Mouse (Mus musculus): Measurements from ENCODE around the gene Sdf2. TPM values are rescaled to one million over a fixed set of nuclear protein-coding genes. Genes with fewer than 3 reads are reported as not detected.
A peak's percentile ranks its signal among the peaks of the same experiment; 100 is the strongest.
"Not testable (repeated sequence)": the region's sequence is repeated elsewhere in the genome, so short reads cannot be mapped to it uniquely, and the experiment has no call there.

The Sdf2 gene
- total RNA-seq, 4 experiments from 2014 or later, result 118 to 156 (median 125) TPM

DNA sequence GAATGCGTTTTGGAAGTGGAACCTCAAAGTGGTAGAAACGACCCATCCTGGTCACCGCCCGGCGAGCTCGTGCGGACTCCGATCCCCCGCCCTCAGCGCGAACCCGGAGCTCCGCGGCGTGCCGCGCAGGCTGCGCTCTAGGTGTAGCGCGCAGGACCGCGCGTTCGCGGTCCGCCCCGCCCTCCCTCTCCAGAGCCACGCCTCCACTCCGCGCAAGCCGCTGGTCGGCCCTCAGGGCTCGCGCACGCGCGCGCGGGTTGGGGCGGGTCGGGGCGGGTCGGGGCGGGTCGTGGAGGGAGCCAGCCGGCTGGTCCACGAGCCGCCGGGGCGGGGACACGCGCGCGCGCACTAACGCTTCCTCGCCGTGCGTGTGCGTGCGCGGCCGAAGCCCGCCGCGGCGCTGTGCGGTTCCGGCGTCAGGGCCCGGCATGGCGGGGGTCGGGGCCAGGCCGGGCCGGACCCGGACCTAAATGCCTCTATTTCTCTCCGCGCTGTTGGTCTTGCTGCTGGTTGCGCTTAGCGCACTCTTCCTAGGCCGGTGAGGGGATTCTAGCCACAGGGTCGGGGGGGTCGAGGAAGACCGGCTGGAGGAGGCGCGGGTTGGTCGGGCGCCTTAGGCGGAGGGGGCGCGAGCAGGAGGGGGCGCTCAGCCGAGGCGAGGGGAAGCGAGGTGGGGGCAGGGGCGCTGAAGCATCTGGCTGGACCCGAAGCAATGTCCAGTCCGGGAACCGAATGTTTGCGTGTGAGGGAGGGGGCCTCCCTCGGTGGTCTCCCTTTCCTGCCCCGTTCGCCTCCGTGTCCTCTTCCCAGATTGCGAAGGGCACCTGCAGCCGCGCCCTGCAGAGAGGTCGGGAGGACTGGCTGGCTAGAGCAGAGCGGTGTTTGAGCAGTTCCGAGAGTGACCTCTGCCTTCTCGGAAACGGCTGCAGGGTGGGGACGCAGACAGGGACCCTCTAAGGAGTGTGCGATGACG lies 16.1 kb downstream of the Sdf2 start, which contains the start of gene 2610507B11Rik:
2610507B11Rik (plus strand) TSS at position 373 of the 973 bp plus-strand sequence.
- DNase-seq, result peak; percentile 90

DNA sequence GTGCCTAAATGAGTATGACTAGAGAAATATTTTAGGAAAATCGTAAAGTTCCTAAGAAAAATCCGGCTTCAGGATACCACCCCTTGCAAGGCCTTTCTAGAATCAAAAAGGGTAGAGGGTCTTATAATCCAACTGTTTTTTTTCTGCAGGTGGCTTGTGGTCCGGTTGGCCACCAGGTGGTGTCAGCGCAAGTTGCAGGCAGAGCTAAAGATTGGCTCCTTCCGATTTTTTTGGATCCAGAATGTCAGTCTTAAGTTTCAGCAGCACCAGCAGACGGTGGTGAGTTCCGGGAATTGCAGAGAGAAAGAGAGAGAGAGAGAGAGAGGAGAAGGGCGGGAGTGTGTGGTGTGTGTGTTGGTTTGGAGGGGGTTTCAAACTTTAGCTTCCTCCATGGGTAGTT lies 17.0 kb downstream of the Sdf2 start:
- DNase-seq, result peak; percentile 29

DNA sequence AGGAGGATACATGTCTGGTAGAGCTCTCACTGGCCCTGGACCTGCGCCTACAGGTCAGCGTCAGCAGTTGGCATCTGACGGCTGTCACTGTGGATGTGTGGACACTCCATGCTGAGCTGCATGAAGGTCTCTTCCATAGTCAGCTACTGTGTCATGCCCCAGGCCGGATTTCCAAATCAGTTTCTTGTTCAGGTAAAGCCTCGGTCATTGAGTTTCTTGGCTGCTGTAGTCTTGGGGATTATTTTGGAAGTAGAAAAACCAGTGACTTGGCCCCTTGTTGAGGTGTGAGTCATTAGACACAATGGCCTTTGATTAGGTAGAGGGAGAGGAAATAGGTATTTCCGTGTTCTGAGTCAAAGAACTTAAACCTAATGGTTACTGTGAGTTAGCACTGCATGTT lies 20.0 kb downstream of the Sdf2 start:
- DNase-seq, result no peak

DNA sequence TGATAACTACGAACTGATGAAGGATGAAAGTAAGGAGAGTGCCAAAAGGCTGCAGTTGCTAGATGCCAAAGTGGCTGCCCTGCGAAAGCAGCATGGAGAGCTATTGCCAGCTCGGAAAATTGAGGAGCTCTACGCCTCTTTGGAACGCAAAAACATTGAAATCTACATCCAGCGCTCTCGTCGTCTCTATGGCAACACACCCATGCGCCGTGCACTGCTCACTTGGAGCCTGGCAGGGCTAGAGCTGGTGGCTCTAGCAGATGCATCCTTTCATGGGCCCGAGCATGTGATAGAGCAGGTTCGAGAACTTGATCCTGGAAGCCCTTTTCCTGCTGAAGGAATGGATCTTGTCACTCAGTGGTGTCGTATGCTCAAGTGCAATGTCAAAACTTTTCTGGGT lies 26.4 kb downstream of the Sdf2 start:
- DNase-seq, result no peak

DNA sequence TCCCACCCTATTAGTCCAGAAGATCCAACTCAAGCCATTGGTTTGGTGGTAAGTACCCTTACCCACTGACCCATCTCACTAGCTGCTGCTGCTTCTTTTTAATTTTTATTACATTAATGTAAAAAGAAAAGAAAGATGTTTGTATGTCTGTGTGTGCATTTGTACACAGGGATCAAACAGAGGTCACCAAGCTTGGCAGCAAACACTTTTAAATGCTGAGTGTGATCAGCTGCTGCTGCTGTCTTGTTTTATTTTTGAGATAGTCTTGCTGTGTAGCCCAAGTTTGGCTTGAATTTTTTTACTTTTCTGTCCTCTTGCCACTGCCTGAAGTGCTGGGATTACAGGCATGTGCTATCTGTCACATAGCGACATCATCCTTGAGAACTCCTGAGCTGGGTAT lies 30.1 kb downstream of the Sdf2 start:
- no peak for DNase-seq

DNA sequence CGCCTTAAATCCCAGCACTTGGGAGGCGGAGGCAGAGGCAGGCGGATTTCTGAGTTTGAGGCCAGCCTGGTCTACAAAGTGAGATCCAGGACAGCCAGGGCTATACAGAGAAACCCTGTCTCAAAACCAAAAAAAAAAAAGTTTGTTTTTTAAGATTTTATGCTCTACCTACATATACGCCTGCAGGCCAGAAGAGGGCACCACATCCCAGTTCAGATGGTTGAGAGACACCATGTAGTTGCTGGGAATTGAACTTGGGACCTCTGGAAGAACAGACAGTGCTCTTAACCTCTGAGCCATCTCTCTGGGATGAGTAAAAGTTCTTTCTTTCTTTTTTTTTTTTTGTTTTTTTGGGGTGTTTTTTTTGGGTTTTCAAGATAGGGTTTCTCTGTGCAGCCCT lies 30.6 kb downstream of the Sdf2 start:
- not testable (repeated sequence) for DNase-seq

DNA sequence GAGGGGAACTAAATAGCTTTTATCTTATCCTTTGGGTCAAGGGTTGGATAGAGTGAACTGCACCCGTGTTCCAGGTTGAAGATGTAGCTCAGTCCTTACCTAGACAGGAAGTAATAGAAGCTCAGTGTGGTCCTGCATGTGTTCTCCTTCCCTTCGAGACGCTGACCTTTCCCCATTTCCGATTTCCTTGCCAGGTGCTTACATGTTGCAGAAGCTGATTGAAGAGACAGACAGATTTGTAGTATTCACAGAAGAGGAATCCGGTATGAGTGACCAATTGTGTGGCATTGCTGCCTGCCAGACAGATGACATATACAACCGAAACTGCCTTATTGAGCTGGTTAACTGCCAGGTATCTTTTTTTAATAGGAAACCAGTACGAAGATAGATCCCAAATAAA lies 33.3 kb downstream of the Sdf2 start:
- no peak for DNase-seq

DNA sequence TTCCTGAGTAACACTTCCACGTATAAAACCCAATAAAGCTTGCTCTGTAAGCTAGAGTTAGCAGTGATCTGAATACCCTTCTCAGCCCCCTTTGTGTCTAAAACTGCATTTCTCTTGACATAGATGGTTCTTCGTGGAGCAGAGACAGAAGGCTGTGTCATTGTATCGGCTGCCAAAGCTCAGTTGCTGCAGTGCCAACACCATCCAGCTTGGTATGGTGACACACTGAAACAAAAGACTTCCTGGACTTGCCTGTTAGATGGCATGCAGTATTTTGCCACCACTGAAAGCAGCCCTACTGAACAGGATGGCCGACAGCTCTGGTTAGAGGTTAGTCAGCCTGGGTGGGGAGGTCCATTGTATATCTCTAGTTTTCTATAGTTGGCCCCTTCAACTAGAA lies 34.0 kb downstream of the Sdf2 start:
- DNase-seq, result no peak

DNA sequence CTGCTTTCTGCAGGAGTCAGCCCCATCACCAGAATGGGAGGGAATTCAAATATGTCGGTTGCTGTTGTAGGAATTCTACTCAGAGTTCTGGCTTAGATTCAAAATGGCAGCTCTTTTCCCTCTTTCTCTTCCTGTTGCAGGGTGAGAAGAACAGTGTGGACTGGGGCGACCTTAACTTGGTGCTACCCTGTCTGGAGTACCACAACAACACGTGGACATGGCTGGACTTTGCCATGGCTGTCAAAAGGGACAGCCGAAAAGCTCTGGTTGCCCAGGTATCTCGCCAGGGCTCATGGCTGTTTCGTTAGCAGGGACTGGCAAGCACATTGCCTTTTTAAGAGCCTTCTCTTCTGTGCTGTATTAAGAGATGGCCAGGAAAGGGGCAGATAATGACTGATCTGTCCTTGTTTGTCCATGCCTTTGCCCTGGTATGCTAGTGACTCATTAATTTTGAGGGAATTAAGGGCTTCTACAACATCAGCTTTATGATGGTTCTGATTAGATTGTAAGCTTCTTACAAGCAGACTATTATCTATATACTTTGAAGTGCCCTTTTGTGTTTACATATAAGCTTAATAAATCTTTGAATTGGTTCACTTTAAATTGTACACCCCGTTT lies 43.7 kb downstream of the Sdf2 start:
- DNase-seq, result no peak

DNA sequence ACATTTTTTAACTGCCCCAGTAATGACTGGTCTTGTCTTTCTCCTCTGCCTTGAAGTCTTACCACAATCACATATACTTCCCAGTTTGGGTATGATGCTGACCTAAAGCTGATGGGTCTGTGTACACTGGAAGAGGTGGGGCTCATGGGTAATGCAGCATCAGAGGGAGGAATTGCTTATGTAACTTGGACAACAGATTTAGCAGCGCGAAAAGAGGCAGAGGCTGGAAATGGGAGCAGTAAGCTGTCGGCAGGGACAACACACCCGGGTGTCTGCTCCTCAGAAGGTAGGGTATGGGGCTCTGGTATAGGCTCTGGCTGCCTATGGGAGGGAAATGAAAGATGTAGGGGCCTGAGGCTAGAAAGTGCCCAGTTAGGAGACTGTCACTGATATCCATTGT lies 45.1 kb downstream of the Sdf2 start, which contains the start of gene BC030499:
BC030499 (plus strand) TSS at position 188 of the 400 bp plus-strand sequence.
- no peak for DNase-seq

DNA sequence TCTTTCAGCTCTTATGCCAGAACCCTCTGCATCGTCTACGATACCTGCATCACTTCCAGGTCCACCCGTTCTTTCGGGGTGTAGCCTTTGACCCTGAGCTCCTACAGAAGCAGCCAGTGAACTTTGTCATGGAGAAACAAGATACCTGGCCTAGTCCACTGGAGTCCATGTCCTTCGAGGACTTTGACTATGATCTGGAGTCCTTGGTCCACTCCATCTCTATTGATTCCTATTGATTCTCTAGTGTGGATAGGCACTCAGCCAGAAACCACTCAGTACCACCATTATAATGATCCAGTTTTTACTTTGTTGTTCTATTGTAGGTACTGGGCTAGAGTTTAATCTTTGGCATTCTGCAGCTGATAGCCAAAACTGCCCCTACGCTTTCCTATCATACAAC lies 49.0 kb downstream of the Sdf2 start:
- DNase-seq, result no peak

DNA sequence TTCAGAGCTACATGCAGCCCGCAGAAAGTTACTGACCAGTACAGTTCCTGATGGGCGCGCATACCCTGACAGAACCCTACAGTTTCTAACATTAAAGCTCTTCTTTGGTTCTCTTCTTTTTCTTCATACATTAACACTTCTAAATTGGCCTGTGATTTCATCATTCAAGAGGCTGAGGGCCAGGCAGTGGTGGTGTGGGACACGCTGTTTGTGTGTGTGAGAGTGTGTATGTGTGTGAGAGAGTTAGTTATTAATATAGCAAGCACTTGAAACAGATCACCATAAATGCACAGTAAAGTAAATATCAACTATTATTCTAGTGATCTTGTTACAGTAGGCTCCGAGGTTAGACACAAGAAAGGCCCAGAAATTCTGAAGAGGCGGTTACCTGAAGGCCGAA lies 55.4 kb downstream of the Sdf2 start:
- no peak for DNase-seq

DNA sequence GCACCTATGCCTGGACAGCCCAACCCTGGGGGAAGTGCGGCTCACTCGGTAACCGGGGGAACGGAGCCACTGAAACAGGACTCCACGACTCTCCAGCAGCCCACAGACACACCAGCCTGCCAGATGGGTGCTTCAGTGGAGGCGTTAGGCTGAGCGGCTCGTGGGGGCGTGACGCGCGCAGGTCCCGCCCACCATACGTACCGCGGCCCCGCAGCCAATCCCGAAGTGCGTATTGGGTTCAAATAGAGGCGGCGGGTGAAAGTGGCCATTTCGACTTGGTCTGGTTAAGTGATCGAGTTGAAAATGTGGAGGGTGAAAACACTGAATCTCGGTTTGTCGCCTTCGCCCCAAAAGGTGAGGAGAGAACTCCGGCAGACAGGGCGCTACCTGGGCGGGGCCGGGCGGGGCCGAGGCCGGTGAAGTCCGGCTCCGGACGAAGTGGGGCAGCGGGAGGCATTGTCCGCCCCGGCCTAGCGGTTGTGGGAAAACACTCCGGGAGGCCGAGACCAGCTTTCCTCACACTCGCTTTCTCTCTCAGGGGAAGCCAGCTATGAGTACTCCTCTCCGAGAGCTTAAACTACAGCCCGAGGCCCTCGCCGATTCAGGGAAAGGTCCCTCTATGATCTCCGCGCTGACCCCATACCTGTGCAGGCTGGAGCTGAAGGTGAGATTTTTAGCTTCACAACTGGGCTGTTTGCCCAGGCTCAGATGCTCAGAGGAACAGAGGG lies 56.0 kb downstream of the Sdf2 start, which contains the start of gene Spag5:
Spag5 (plus strand) TSS at position 173 of the 728 bp plus-strand sequence.
- DNase-seq, result peak; percentile 85

Other genes starting within 250 kb of the Sdf2 start
- 10 to 100 TPM; 11.0 to 23.6 (median 14.4) TPM for gene Dhrs13, start 213.5 kb upstream of the Sdf2 start, total RNA-seq (2022)
- gene Flot2, start 207.8 kb upstream of the Sdf2 start, total RNA-seq (2022), result 100 to 1,000 TPM in 2 of 4 experiments, 10 to 100 TPM in 2; 86.1 to 115 (median 101) TPM
- gene Eral1, start 165.4 kb upstream of the Sdf2 start, total RNA-seq (2022), result 10 to 100 TPM; 32.2 to 39.5 (median 37.2) TPM
- gene Fam222b, start 151.1 kb upstream of the Sdf2 start, total RNA-seq (2022), result 10 to 100 TPM; 19.6 to 29.0 (median 22.4) TPM
- 10 to 100 TPM; 18.0 to 31.3 (median 22.8) TPM for gene Traf4, start 80.2 kb upstream of the Sdf2 start, total RNA-seq (2022)
- 10 to 100 TPM; 10.7 to 29.6 (median 21.6) TPM for gene Nek8, start 69.1 kb upstream of the Sdf2 start, total RNA-seq (2022)
- gene Tlcd1, start 69.0 kb upstream of the Sdf2 start, total RNA-seq (2022), result 10 to 100 TPM; 54.5 to 65.1 (median 61.2) TPM
- 1,000 to 10,000 TPM; 1,361 to 1,741 (median 1,547) TPM for gene Rpl23a, start 62.2 kb upstream of the Sdf2 start, total RNA-seq (2022)
- 100 to 1,000 TPM in 2 of 4 experiments, 10 to 100 TPM in 2; 72.8 to 116 (median 98.4) TPM for gene Rab34, start 57.3 kb upstream of the Sdf2 start, total RNA-seq (2022)
- 10 to 100 TPM; 10.1 to 12.9 (median 11.9) TPM for gene Proca1, start 52.4 kb upstream of the Sdf2 start, total RNA-seq (2022)
- 10 to 100 TPM; 71.8 to 93.4 (median 79.5) TPM for gene Supt6, start 241 bp downstream of the Sdf2 start, total RNA-seq (2022)
- 100 to 1,000 TPM; 178 to 198 (median 188) TPM for gene 2610507B11Rik, start 16.0 kb downstream of the Sdf2 start, total RNA-seq (2022)
- gene BC030499, start 45.1 kb downstream of the Sdf2 start, total RNA-seq (2022), result 1 to 10 TPM in 3 of 4 experiments, under 1 TPM in 1; 0.26 to 1.8 (median 1.5) TPM
- gene Spag5, start 55.8 kb downstream of the Sdf2 start, total RNA-seq (2022), result 1 to 10 TPM; 5.1 to 8.3 (median 6.9) TPM
- gene Aldoc, start 77.2 kb downstream of the Sdf2 start, total RNA-seq (2022), result 10 to 100 TPM; 23.4 to 54.0 (median 37.5) TPM
- gene Pigs, start 82.7 kb downstream of the Sdf2 start, total RNA-seq (2022), result 10 to 100 TPM; 83.3 to 84.7 (median 83.9) TPM
- 10 to 100 TPM; 45.1 to 60.9 (median 53.0) TPM for gene Unc119, start 97.7 kb downstream of the Sdf2 start, total RNA-seq (2022)
- gene Foxn1, start 140.8 kb downstream of the Sdf2 start, total RNA-seq (2022), result under 1 TPM; 0.20 to 0.77 (median 0.31) TPM
- not detected for gene Slc13a2, start 176.5 kb downstream of the Sdf2 start, total RNA-seq (2022)
- gene Slc46a1, start 220.0 kb downstream of the Sdf2 start, total RNA-seq (2022), result 10 to 100 TPM; 36.9 to 54.8 (median 42.6) TPM

Data from adrenal gland, adult 8-10 months (tissue).